Mouse (Mus musculus) testis, adult 2 months (tissue): ENCODE data around the gene Ccnq. TPM values are rescaled to one million over a fixed set of nuclear protein-coding genes. Genes with fewer than 3 reads are reported as not detected.

Experiments
- H3K27ac ChIP-seq: fragments of 200-500 bp; 2 replicates; pipeline ENCODE4 v1.5.1; 2012; ENCODE audit warnings: low read depth, low read length; ENCODE audit not compliant: control insufficient read depth, insufficient read depth
- H3K27me3 ChIP-seq: fragments of 200-500 bp; 2 replicates; pipeline ENCODE4 v1.6.1; 2012; ENCODE audit warnings: mild to moderate bottlenecking, low read length, moderate library complexity; ENCODE audit not compliant: control insufficient read depth, insufficient read depth
- H3K36me3 ChIP-seq: fragments of 200-500 bp; 2 replicates; pipeline ENCODE4 v1.6.1; 2012; ENCODE audit warnings: mild to moderate bottlenecking, low read length; ENCODE audit not compliant: control insufficient read depth, insufficient read depth
- H3K4me1 ChIP-seq: fragments of 200-500 bp; 2 replicates; pipeline ENCODE4 v1.6.1; 2012; ENCODE audit warnings: low read length; ENCODE audit not compliant: control insufficient read depth, insufficient read depth
- H3K4me3 ChIP-seq: fragments of 200-500 bp; 2 replicates; pipeline ENCODE4 v1.5.1; 2012; ENCODE audit warnings: low read depth, mild to moderate bottlenecking, low read length, moderate library complexity, mixed read lengths; ENCODE audit not compliant: control insufficient read depth
- CTCF ChIP-seq: fragments of 200-500 bp; IDR thresholded peaks from 2 replicates; pipeline ENCODE4 v1.5.1; 2012; ENCODE audit warnings: low read depth, mild to moderate bottlenecking, inconsistent platforms, low read length, moderate library complexity; ENCODE audit not compliant: control insufficient read depth, insufficient read depth, insufficient replicate concordance
- POLR2A ChIP-seq: fragments of 200-500 bp; IDR thresholded peaks from 2 replicates; pipeline ENCODE4 v1.6.1; 2012; ENCODE audit warnings: low read depth, mild to moderate bottlenecking, inconsistent platforms, low read length, moderate library complexity; ENCODE audit not compliant: control insufficient read depth
- polyA plus RNA-seq: library from polyadenylated mRNA; depleted of rRNA; stranded (reverse); fragments of >200 nt; gene quantifications from 2 replicates; pipeline ENCODE4 v1.2.3, GENCODE M21; 2012

Ccnq gene
- polyA plus RNA-seq, 1 experiment: 16.5 TPM

DNA sequence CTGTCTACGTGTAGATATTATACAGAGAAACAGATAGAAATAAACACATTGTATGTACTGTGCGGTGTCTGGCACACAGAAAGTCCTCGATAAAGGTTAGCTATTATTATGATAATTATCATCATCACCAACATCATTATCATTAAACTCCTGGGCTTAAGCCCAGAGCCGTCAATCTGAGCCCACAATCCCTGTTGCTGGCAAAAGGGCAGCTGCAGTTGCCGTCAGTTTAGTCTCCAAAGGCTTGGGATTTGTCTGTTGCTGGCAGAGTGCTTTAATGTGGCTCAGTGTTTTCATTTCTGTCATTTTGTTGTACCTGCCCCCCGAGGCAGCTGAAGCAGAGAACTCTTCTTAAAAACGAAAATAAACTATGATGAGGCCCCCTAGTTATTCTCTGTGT is 9.6 kb downstream of the Ccnq start:
- TF ChIP-seq POLR2A: no peak
- no peak for TF ChIP-seq CTCF
- no peaks in the 10 kb centered on the region for H3K27me3 ChIP-seq
- no peaks in the 10 kb centered on the region for H3K4me1 ChIP-seq
- H3K36me3 ChIP-seq: no peaks in the 10 kb centered on the region
- no peak overlapping the region for H3K4me3 ChIP-seq
- no peak overlapping the region for H3K27ac ChIP-seq

DNA sequence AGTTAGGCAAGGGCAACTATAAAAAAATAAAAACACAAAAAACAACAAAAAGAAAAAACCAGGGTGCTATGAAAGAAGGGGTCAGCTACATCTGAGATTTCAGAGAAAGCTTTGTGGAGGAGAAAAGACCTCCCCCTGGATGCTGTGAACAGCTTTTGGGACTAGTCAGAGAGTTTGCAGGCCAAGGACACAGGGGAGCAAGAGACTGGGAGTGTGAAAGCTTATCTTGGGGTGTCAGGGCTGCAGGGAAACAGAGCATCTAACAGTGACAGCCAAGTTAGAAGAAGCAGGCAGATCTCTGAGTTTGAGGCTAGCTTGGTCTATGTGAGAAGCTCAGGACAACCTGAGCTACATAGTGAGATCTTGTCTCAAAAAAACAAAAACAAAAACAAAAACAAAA is 12.2 kb downstream of the Ccnq start:
- Histone ChIP-seq H3K27ac (no peak overlapping the region), H3K4me1 (no peaks in the 10 kb centered on the region), H3K27me3 (no peaks in the 10 kb centered on the region), H3K4me3 (no peak overlapping the region), H3K36me3 (no peaks in the 10 kb centered on the region)
- TF ChIP-seq CTCF: no peak
- no peak for TF ChIP-seq POLR2A

DNA sequence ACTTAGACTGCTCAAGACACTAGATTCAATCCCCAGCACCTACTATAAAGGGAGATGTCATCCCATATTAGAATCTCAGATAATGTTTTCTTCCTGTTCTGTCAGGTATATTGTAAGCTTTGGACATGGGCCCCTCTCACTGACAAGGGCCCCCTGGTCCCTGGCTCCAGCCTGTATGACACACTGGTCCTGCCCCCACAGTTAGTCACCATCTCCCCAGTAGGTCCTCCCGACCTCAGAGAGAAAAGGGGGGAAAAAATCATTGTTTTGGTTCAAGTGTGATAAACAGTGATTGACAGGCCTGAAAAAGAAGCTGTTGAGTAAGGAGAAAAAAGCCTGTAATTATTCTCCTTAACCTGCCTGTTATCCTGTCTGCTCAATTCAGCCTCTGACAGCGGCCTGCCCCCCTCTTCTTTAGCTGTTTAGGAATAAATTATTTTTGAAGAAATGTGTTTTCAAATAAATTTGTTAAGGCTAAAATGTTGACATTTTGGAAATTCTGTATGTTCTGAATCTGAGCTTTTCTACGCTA is 14.6 kb downstream of the Ccnq start:
- Histone ChIP-seq H3K4me1 (no peaks in the 10 kb centered on the region), H3K4me3 (no peak overlapping the region), H3K27ac (no peak overlapping the region), H3K27me3 (no peaks in the 10 kb centered on the region), H3K36me3 (no peaks in the 10 kb centered on the region)
- TF ChIP-seq CTCF (no peak), POLR2A (no peak)

DNA sequence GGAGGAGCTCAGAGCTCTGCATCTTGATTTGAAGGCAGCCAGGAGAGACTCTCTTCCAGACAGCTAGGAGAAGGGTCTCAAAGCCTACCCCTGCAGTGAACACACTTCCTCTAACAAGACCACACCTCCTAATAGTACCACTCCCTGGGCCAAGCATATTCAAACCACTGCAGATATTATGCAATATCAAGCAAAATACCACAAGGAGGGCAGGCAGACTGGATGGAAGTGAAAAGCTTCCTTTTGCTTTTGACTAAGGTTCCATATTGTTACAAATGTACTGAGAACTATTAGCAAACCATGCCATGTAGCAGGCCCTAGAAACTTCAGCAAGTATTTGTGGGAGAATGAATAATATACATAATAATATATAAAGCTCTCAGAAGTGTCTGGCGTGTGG is 16.4 kb downstream of the Ccnq start:
- H3K36me3 ChIP-seq: no peaks in the 10 kb centered on the region
- H3K27ac ChIP-seq: no peak overlapping the region
- no peaks in the 10 kb centered on the region for H3K4me1 ChIP-seq
- H3K27me3 ChIP-seq: no peaks in the 10 kb centered on the region
- TF ChIP-seq CTCF (no peak), POLR2A (no peak)
- no peak overlapping the region for H3K4me3 ChIP-seq

DNA sequence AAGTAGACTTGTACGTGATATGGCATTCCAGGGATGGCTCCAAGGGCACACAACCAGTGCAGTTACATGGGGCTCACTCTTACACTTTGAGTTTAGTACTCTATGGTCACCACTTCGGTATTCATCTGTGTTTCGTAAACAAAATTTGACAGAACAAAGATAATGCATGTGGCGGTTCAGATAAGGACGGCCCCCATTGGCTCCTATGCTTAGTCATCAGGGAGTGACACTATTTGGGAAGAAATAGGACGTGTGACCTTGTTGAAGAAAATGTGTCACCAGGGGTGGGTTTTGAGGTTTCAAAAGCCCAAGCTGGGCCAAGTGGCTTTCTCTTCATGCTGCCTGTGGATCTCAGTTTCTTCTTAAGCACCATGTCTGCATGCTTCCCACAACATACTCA is 18.9 kb downstream of the Ccnq start:
- no peak for TF ChIP-seq CTCF
- no peak for TF ChIP-seq POLR2A
- no peak overlapping the region for H3K4me3 ChIP-seq

DNA sequence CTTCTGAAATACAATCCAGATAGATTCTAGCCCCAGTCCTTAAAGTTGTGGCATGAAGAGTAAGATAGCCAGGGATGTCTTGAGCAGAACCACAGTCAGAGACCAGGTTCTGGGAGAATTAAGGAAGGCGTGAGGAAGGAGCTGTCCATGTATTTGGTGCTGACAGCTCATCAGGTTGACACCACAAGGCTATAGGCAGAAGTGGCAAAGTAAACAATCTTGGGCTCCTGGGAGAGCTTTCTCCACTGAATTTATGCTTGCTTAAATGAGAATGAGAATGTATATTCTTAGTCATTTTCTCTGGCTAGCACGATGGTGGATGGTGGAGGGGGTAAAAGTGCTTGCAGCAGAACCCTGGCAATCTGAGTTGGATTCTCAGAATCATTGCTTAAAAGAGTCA is 20.6 kb downstream of the Ccnq start:
- Histone ChIP-seq H3K27me3 (no peaks in the 10 kb centered on the region), H3K27ac (no peak overlapping the region), H3K4me1 (no peaks in the 10 kb centered on the region; the same call in 1 of the 2 replicates), H3K4me3 (no peak overlapping the region), H3K36me3 (no peaks in the 10 kb centered on the region)
- TF ChIP-seq CTCF: no peak
- TF ChIP-seq POLR2A: no peak

More for the DNA sequence above, 18.9 kb downstream of the Ccnq start:
- Histone ChIP-seq H3K27me3 (no peaks in the 10 kb centered on the region), H3K4me1 (no peaks in the 10 kb centered on the region), H3K36me3 (no peaks in the 10 kb centered on the region), H3K27ac (no peak overlapping the region)

GRCm38 (mm10) chr11:78728041-78728440 is 23.5 kb downstream of the Ccnq start:
- H3K4me1 ChIP-seq: no peaks in the 10 kb centered on the region; the same call in 1 of the 2 replicates
- H3K4me3 ChIP-seq: no peak overlapping the region
- no peaks in the 10 kb centered on the region for H3K36me3 ChIP-seq
- no peak for TF ChIP-seq CTCF
- H3K27ac ChIP-seq: no peak overlapping the region
- no peaks in the 10 kb centered on the region for H3K27me3 ChIP-seq

DNA sequence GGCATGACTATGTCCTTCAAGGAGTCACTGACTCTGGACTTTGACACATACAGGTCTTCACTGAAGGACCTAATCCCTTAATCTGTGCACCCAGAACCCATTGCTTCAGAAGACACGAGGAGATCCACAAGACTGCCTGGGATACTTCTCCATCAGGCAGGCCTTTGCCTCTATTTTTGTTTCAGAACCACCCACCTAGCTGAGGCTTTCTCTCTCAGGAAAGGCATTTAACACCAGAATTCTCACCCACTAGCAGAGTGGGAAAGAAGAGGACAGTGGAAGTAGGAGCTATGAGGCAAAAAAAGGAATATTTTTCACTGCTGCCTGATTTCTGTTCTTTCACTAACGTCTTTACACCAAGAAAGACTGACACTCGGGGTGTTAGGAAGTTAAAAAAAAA is 25.2 kb downstream of the Ccnq start:
- no peak for TF ChIP-seq CTCF
- no peak for TF ChIP-seq POLR2A
- Histone ChIP-seq H3K4me3 (no peak overlapping the region), H3K27me3 (no peaks in the 10 kb centered on the region), H3K27ac (no peak overlapping the region), H3K36me3 (no peaks in the 10 kb centered on the region), H3K4me1 (no peaks in the 10 kb centered on the region; the same call in 1 of the 2 replicates)
